Mouse (Mus musculus) lung, postnatal 0 days (tissue): ENCODE results near the gene Katnbl1. TPM values are rescaled to one million over a fixed set of nuclear protein-coding genes. Genes with fewer than 3 reads are reported as not detected.
"Not testable (repeated sequence)": the region's sequence is repeated elsewhere in the genome, so short reads cannot be mapped to it uniquely, and the experiment has no call there.

Experiments used
- ATAC-seq: fragments of 200-750 bp; cut with Nextera tagmentation; 2 replicates; pipeline ENCODE4 v1.8.0; 2017; ENCODE audit warnings: moderate library complexity
- DNase-seq: peaks from one replicate; pipeline ENCODE4 v3.0.0-alpha.2; 2016; ENCODE audit warnings: low spot score
- H3K27ac ChIP-seq: fragments of 300-500 bp; sonication (generic); 2 replicates; pipeline ENCODE4 v1.5.1; 2014; ENCODE audit warnings: antibody characterized with exemption, mild to moderate bottlenecking, low read length, mixed read lengths
- H3K27me3 ChIP-seq: fragments of 300-500 bp; sonication (generic); replicated peaks from 2 replicates; pipeline ENCODE4 v1.6.1; 2014; ENCODE audit warnings: low read length, mixed read lengths; ENCODE audit not compliant: insufficient read depth
- H3K36me3 ChIP-seq: fragments of 300-500 bp; sonication (generic); 2 replicates; pipeline ENCODE4 v1.6.1; 2014; ENCODE audit warnings: low read length, mixed read lengths; ENCODE audit not compliant: insufficient read depth
- H3K4me1 ChIP-seq: fragments of 300-500 bp; sonication (generic); 2 replicates; pipeline ENCODE4 v1.6.1; 2014; ENCODE audit warnings: antibody characterized with exemption, low read depth, low read length, mixed read lengths; ENCODE audit not compliant: insufficient read depth
- H3K4me2 ChIP-seq: fragments of 300-500 bp; sonication (generic); replicated peaks from 2 replicates; pipeline ENCODE4 v1.6.1; 2014; ENCODE audit warnings: low read depth, mild to moderate bottlenecking, low read length, moderate library complexity, mixed read lengths
- H3K4me3 ChIP-seq: fragments of 300-500 bp; sonication (generic); 2 replicates; pipeline ENCODE4 v1.5.1; 2014; ENCODE audit warnings: low read depth, low read length
- H3K9ac ChIP-seq: fragments of 300-500 bp; sonication (generic); replicated peaks from 2 replicates; pipeline ENCODE4 v1.6.1; 2014; ENCODE audit warnings: low read depth, mild to moderate bottlenecking
- H3K9me3 ChIP-seq: fragments of 300-500 bp; sonication (generic); 2 replicates; pipeline ENCODE4 v1.6.1; 2016; ENCODE audit warnings: low read length, mixed read lengths
- CTCF ChIP-seq: IDR thresholded peaks from 2 replicates; pipeline ENCODE4 v1.5.1; 2016; ENCODE audit warnings: antibody characterized with exemption, mild to moderate bottlenecking
- EP300 ChIP-seq: IDR thresholded peaks from 2 replicates; pipeline ENCODE4 v1.6.1; 2016; ENCODE audit warnings: antibody characterized with exemption, mild to moderate bottlenecking, control low read depth
- WGBS: fragments of 180-500 bp; shearing (Covaris S2); extraction: QIAGEN DNeasy Blood & Tissue Kit; methylation state at CpG from one replicate; pipeline ENCODE4 v1.1.7; 2014; 5-methylcytosine and 5-hydroxymethylcytosine counted together
- polyA plus RNA-seq: library from polyadenylated mRNA; unstranded; fragments of >200 nt; fragmentation: Nextera tagmentation; extraction: Ambion mirVana; gene quantifications from 2 replicates; pipeline ENCODE4 v1.2.1, GENCODE M21; 2015

Gene Katnbl1
- polyA plus RNA-seq, 1 experiment from 2014 or later, result 22.3 TPM

- no peak overlapping the region for H3K4me3 ChIP-seq
- H3K4me2 ChIP-seq, result no peak overlapping the region
- H3K36me3 ChIP-seq, result no peaks in the 10 kb centered on the region
- DNase-seq (no peak), ATAC-seq (no peak)
- TF ChIP-seq CTCF, result no peak
- TF ChIP-seq EP300, result no peak
- no peaks in the 10 kb centered on the region for H3K9me3 ChIP-seq
- H3K27ac ChIP-seq, result no peak overlapping the region
- no peaks in the 10 kb centered on the region for H3K27me3 ChIP-seq
- H3K4me1 ChIP-seq, result no peaks in the 10 kb centered on the region
- H3K9ac ChIP-seq, result no peak overlapping the region
Observed at GRCm38 (mm10) chr2:112445511-112445910, 66.5 kb downstream of the Katnbl1 start.

DNA sequence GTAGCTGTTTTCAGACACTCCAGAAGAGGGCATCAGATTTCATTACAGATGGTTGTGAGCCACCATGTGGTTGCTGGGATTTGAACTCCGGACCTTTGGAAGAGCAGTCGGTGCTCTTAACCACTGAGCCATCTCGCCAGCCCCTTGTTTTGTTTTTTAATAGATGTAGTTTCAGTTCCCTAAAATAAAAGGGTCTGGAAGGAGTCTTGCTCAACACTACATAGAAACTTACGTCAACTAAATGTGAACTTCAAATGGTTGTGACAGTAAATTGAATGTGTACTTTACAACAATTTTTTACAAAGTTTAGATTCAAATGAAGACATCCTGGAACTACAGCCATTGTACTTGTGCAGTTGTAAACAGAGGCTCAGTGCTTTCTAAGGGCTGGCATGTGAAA lies 69.0 kb downstream of the Katnbl1 start:
- not testable (repeated sequence) for H3K4me1 ChIP-seq, DNase-seq, H3K4me2 ChIP-seq, H3K4me3 ChIP-seq, H3K27ac ChIP-seq, H3K9me3 ChIP-seq, H3K36me3 ChIP-seq, H3K27me3 ChIP-seq, ATAC-seq, H3K9ac ChIP-seq
- WGBS, result 68% methylated on average over 4 of the region's 4 CpGs

DNA sequence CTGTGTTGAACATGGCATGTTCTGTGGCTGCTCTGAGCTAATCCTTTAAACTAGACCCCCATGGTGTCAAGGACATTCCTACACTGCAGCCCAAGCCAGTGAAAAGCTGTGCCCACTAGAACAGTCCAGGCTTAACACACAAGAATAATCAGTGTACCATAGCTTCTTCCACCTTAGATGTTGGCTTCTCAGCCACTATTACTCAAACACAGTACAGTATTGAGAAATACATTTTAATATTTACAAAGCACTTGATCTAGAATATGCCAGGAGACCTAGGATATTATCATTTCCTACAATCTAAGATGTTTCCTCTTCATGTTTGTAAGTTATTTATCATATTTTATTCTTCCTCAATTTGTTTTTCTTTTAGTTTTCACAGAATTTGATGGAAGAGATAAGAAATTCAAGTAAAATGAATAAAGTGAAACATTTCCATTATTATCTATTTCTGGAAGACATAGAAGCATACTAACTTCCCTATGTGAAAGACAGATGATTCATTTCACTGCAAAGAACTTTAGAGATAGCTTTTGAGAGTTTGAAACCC lies 69.6 kb downstream of the Katnbl1 start:
- Histone ChIP-seq H3K4me3 (no peak overlapping the region), H3K9me3 (no peaks in the 10 kb centered on the region), H3K27ac (no peak overlapping the region), H3K36me3 (no peaks in the 10 kb centered on the region), H3K4me2 (no peak overlapping the region), H3K27me3 (no peaks in the 10 kb centered on the region), H3K9ac (no peak overlapping the region), H3K4me1 (no peaks in the 10 kb centered on the region)
- ATAC-seq (0 out of 2 replicates have a peak, but pooled peaks have one; percentile 11), DNase-seq (peak; percentile 31)
- no peak for TF ChIP-seq EP300
- no peak for TF ChIP-seq CTCF

- Histone ChIP-seq H3K9ac (no peak overlapping the region), H3K27me3 (no peaks in the 10 kb centered on the region), H3K9me3 (no peaks in the 10 kb centered on the region), H3K4me2 (no peak overlapping the region), H3K27ac (no peak overlapping the region), H3K4me1 (peaks cover 3% of the 10 kb centered on the region; the same call in 1 of the 2 replicates), H3K4me3 (no peak overlapping the region), H3K36me3 (no peaks in the 10 kb centered on the region)
- 28% methylated on average over 4 of the region's 4 CpGs for WGBS
- DNase-seq (peak; percentile 62), ATAC-seq (no peak)
- peak; percentile 68 for TF ChIP-seq CTCF
- no peak for TF ChIP-seq EP300
Observed at GRCm38 (mm10) chr2:112449597-112450296, 70.7 kb downstream of the Katnbl1 start.

- H3K9ac ChIP-seq, H3K4me2 ChIP-seq, ATAC-seq, H3K27ac ChIP-seq, DNase-seq, H3K36me3 ChIP-seq, H3K4me3 ChIP-seq, H3K9me3 ChIP-seq, H3K27me3 ChIP-seq, H3K4me1 ChIP-seq: not testable (repeated sequence)
Observed at GRCm38 (mm10) chr2:112452513-112452912, 73.5 kb downstream of the Katnbl1 start.

DNA sequence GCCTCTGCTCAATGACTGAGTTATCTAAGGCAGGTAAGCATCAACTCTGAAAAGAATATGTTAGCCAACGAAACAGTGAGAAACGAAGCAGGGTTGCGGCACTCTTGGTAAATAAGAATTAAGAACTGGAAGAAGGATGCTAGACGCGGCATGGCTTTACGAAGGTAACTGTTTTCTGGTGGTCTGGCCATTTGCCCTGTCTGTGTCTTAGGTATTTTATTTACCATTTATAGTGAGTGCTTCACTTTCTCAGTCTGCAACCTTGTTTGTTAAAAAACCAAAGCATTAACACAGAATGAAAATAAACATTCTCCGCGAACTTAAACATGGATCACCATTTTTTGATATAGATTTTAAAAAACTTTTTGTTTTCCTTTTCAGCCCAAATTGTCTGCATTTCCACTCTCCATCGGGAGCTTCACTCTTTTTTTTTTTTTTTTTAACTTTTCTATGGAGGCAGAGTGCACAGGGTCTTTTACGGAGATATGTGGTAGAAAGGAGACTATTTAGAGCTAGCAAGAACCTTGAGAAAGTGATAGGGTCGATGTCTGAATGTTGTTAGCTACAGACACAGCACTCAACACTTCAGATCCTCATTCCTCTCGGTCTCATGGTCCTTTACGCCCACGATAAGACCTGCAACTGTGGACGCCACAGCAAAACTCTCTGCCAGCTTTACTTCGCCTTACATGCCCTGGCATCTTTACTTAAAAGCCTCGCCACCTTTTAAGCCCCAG lies 75.3 kb downstream of the Katnbl1 start:
- peak overlapping the region; percentile 64 for H3K4me2 ChIP-seq
- no peak for TF ChIP-seq CTCF
- DNase-seq (no peak), ATAC-seq (peak; percentile 62)
- WGBS, result 30% methylated on average over 17 of the region's 17 CpGs
- peaks cover 8% of the 10 kb centered on the region; the same call in 1 of the 2 replicates for H3K4me1 ChIP-seq
- H3K9me3 ChIP-seq, result no peaks in the 10 kb centered on the region
- no peaks in the 10 kb centered on the region for H3K27me3 ChIP-seq
- H3K36me3 ChIP-seq, result no peaks in the 10 kb centered on the region
- peak overlapping the region; percentile 83 for H3K4me3 ChIP-seq
- H3K27ac ChIP-seq, result peak overlapping the region; percentile 85
- H3K9ac ChIP-seq, result peak overlapping the region; percentile 86
